Mouse (Mus musculus) cerebellum, adult 2 months (tissue): ENCODE measurements at regions not wholly inside any gene's neighbourhood (a gene's known extent, or its start where the extent isn't known, plus 50 kb on each side); places are given as distances from the start of the nearest gene placed in this dataset.

Source experiments
- CTCF ChIP-seq: fragments of 200-500 bp; IDR thresholded peaks from 2 replicates; pipeline ENCODE4 v1.5.1; 2011; ENCODE audit warnings: low read depth, mild to moderate bottlenecking, control low read depth, low read length, moderate library complexity, borderline replicate concordance; ENCODE audit not compliant: insufficient read depth
- POLR2A ChIP-seq: fragments of 200-500 bp; IDR thresholded peaks from 2 replicates; pipeline ENCODE4 v1.6.1; 2011; ENCODE audit warnings: low read length, control low read depth, borderline replicate concordance; ENCODE audit not compliant: insufficient read depth

- no peak for TF ChIP-seq CTCF
- no peak for TF ChIP-seq POLR2A
Measured at GRCm38 (mm10) chr4:45625633-45626032, 93.4 kb upstream of the Shb start.
